Mouse (Mus musculus): ENCODE measurements at regions not wholly inside any gene's neighbourhood (a gene's known extent, or its start where the extent isn't known, plus 50 kb on each side); places are given as distances from the start of the nearest gene placed in this dataset.
"Not testable (repeated sequence)": the region's sequence is repeated elsewhere in the genome, so short reads cannot be mapped to it uniquely, and the experiment has no call there.

GRCm38 (mm10) chrX:50602461-50602875 is 174.2 kb upstream of the Olfr1324 start:
- not testable (repeated sequence) for DNase-seq (ENCODE audit: low spot score)

DNA sequence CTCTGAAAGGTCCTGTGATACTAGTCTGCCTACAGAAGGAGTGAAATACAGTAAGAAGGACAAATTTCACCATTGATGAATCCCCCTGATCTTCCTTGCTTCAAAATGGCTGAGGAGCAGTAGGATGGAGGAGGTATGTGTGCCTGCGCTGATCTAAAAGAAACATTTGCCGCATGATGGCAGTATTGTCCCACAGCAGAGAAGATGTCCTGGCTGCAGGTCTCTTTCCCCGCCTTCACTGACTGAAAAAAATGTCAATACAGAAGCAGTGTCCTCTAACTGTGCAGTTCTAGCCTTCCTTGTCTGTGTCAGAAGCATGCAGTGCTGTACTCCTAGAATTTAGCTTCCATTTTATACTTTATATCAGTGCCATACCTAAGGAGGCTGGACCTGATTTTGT is 172.0 kb upstream of the Olfr1324 start:
- DNase-seq (ENCODE audit: low spot score): not testable (repeated sequence)

DNA sequence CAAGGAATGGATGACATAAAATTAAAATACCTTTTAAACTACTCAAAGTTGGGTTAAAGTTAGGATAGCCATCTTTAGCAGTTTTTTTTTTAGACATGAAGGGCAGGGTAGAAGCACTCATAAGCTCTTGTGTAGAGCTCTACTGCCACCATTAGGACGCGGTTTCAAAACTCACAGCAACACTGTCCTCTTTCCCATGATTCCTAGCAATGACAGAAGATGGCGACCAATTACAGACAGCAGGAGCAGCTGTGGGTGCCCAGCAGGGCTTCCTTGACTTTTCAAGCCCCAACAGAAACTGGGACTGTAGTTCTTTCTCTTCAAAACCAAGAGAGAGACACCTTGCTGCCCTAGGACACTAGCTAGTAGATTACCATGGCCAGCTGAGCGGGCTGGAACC is 171.5 kb upstream of the Olfr1324 start:
- DNase-seq (ENCODE audit: low spot score): no peak

DNA sequence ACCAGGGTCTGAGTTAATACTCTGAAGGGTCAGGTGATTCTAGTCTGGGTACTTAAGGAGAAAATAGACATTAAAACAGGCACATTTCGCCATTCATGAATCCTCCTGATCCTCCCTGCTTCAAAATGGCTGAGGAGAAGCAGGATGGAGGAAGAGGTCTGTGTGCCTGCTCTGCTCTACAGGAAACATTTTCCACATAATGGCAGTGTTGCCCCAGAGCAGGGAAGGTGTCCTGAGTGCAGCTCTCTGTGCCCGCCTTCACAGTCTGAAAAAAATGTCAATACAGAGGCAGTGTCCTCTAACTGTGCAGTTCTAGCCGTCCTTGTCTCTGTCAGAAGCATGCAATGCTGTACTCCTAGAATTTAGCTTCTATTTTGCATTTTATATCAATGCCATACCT is 169.3 kb upstream of the Olfr1324 start:
- not testable (repeated sequence) for DNase-seq (ENCODE audit: low spot score)

DNA sequence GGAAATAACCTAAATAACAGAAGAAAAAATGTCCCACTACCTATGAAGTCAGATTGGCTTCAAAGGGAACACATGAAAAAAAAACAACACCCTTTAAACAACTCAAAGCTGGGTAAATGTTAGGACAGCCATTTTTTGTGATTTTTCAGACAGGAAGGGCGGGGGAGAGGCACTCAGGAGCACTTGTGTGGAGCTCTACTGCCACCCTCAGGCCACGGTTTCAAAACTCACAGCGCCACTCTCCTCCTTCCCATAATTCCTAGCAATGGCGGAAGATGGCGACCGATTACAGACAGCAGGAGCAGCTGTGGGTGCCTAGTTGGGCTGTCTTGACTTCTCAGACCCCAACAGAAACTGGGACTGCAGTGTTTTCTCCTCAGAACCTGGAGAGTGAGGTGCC is 168.8 kb upstream of the Olfr1324 start:
- no peak for DNase-seq (ENCODE audit: low spot score)

GRCm38 (mm10) chrX:50594976-50595375 is 166.7 kb upstream of the Olfr1324 start:
- not testable (repeated sequence) for DNase-seq (ENCODE audit: low spot score)

DNA sequence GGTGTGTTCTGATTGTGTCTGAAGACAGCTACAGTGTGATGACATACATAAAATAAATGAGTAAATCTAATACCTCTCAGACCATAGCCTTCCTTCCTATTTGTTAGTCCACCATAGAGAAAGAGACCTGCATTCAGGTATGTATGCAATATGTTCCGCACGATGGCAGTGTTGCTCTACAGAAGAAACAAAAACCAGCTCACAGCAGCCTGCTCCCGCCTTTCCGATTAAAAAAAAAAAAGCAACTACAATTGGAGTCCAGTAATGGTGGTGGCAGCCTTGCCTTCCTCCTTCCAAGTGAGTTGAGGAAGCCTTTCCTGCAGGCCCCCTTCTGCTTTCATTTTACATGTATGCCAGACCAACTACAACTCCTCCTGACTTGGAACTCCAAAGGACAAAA is 163.2 kb upstream of the Olfr1324 start:
- DNase-seq (ENCODE audit: low spot score): no peak

- no peak for DNase-seq (ENCODE audit: low spot score)
Measured at GRCm38 (mm10) chrX:50590673-50591341, 162.5 kb upstream of the Olfr1324 start.

GRCm38 (mm10) chrX:50588892-50589291 is 160.6 kb upstream of the Olfr1324 start:
- DNase-seq (ENCODE audit: low spot score): no peak

- DNase-seq (ENCODE audit: low spot score): no peak
Measured at GRCm38 (mm10) chrX:50583741-50584580, 155.7 kb upstream of the Olfr1324 start.

GRCm38 (mm10) chrX:50580200-50580599 is 151.9 kb upstream of the Olfr1324 start:
- DNase-seq (ENCODE audit: low spot score): no peak

GRCm38 (mm10) chrX:50576824-50577223 is 148.5 kb upstream of the Olfr1324 start:
- no peak for DNase-seq (ENCODE audit: low spot score)

DNA sequence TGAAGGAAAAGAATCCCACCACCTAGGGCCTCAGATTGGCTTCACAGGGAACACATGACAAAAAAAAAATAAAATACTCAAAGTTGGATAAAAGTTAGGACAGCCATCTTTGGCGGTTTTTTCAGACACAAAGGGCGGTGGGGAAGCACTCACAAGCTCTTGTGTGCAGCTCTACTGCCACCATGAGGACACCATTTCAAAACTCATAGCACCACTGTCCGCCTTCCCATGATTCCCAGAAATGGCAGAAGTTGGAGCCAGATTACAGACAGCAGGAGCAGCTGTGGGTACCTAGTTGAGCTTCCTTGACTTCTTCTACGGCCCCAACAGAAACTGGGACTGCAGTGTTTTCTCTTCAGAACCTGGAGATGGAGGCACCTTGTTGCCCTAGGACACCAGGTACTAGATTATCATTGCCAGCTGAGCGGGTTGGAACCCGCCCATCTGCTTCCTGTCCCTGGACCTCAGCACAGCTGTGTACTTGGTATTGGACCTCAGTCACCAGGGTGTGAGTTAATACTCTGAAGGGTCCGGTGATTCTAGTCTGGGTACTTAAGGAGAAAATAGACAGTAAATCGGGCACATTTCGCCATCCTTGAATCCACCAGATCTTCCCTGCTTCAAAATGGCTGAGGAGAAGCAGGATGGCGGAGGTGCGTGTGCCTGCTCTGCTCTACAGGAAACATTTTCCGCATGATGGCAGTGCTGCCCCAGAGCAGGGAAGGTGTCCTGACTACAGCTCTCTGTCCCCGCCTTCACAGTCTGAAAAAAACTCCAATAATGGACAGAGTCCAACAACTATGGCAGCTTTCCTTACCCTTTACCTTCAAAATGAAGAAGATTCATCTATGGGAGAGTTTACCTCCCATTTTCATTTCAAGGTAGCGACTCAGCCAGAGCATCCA is 144.1 kb upstream of the Olfr1324 start:
- DNase-seq (ENCODE audit: low spot score): not testable (repeated sequence)

DNA sequence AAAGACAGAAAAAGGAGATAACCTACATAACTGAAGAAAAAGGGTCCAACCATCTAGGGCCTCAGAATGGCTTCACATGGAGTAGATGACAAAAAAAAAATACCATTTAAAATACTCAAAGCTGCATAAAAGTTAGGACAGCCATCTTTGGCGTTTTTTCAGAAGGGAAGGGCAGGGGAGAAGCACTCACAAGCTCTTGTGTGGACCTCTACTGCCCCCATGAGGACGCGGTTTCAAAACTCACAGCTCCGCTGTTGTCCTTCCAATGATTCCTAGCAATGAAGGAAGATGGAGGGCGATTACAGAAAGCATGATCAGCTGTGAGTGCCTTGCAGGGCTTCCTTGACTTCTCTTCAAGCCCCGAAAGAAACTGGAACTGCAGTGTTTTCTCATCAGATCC is 140.8 kb upstream of the Olfr1324 start:
- no peak for DNase-seq (ENCODE audit: low spot score)

- no peak for DNase-seq (ENCODE audit: low spot score)
Measured at GRCm38 (mm10) chrX:50566345-50566744, 138.0 kb upstream of the Olfr1324 start.

- DNase-seq (ENCODE audit: low spot score): not testable (repeated sequence)
Measured at GRCm38 (mm10) chrX:50565031-50565430, 136.7 kb upstream of the Olfr1324 start.

- no peak for DNase-seq (ENCODE audit: low spot score)
Measured at GRCm38 (mm10) chrX:50560915-50561314, 132.6 kb upstream of the Olfr1324 start.

- DNase-seq (ENCODE audit: low spot score): no peak
Measured at GRCm38 (mm10) chrX:50550297-50550696, 122.0 kb upstream of the Olfr1324 start.

- DNase-seq (ENCODE audit: low spot score): no peak
Measured at GRCm38 (mm10) chrX:50549713-50550112, 121.4 kb upstream of the Olfr1324 start.

DNA sequence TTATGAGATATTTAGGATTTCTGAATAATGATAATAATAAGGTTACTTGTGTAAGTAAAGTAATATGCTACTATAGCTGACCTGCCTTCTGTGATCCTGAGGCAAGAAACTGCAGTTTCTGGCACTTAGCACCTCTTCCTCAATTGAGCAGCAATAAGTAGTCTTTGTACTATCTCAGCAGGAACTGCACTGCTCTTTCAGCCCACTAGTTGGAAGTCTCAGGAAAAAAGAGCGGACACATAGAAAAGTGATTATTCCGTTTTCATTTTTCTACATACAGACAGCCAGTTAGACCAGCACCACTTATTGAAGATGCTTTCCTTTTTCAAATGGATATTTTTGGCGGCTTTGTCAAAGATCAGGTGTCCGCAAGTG is 109.5 kb upstream of the Olfr1324 start:
- not testable (repeated sequence) for DNase-seq (ENCODE audit: low spot score)

DNA sequence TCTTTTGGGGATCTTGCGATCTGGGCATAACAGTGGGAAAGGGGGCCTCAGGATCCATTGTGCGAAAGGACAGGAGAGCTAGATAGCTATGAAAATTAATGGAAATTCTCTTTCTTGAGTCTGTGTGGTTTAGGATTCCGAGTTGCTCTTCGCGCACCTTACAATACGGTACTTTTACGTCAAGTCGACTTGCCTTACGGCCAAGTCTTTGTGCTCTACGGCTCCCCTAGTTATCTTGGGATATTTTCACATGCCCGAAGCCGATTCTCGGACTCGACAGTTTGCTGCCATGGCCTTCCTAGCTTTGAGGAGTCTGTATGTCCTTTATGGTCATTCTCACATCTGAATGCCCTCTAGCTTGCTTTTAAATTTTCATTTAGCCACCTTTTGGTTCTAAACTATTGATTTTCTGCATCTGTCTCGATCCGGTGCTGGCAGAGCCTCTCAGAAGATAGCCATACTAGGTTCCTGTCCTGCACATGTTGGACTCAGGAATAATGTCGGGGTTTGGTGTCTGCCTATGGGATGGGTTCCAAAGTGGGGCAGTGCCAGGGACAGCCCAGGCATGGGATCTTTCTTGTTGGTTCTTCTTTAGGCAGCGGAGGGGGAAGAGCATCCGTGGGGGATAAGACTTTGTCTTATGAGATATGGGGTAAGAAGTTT is 109.0 kb upstream of the Olfr1324 start:
- peak; percentile 65 for DNase-seq (ENCODE audit: low spot score)

GRCm38 (mm10) chrX:50504047-50504446 is 75.7 kb upstream of the Olfr1324 start:
- no peak for DNase-seq (ENCODE audit: low spot score)
